Mouse (Mus musculus): ENCODE results near the gene Zbtb39. TPM values are rescaled to one million over a fixed set of nuclear protein-coding genes. Genes with fewer than 3 reads are reported as not detected.
A peak's percentile ranks its signal among the peaks of the same experiment; 100 is the strongest.
"Not testable (repeated sequence)": the region's sequence is repeated elsewhere in the genome, so short reads cannot be mapped to it uniquely, and the experiment has no call there.

The Zbtb39 gene
- total and polyA plus RNA-seq, 3 experiments = 5.1 to 11.0 TPM; not detected in 1

DNA sequence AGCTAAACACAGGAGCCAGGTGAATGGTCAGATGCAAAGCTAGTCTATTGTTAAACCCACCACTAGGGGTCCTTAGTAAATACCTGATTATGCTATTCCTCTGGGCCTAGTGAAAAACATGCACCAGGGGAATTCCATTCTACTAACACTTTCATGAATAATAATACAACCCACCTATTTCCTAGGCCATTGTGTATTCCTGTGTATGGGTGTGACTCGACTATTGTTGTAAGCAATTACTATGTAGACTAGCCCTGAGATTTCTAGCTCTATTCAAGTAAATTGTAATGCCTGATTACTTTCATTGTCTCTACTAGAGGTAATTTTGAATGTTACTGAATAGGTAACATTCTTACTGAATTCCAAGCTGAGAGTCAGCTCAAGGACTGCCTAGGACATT, 46.1 kb downstream of the Zbtb39 start:
- not testable (repeated sequence) for H3K27me3 ChIP-seq (ENCODE audit: control insufficient read depth in 1 of 2, insufficient read depth in 2 of 2, low read length in 2 of 2); H3K4me3 ChIP-seq (ENCODE audit: control insufficient read depth in 1 of 2, insufficient read depth in 1 of 2, low read depth in 2 of 2, low read length in 2 of 2); H3K79me2 ChIP-seq (ENCODE audit: control insufficient read depth, insufficient read depth, low read length, poor library complexity); H3K4me1 ChIP-seq (ENCODE audit: control insufficient read depth in 1 of 2, insufficient read depth in 2 of 2, low read length in 2 of 2); H3K9me3 ChIP-seq (replicated peaks; ENCODE audit: insufficient read depth, low read length); DNase-seq (ENCODE audit: low read depth, low spot score); H3K27ac ChIP-seq (ENCODE audit: control insufficient read depth, low read depth, low read length); H3K9ac ChIP-seq (ENCODE audit: control insufficient read depth, low read depth, low read length, poor library complexity, severe bottlenecking); H3K36me3 ChIP-seq (ENCODE audit: control insufficient read depth in 1 of 2, insufficient read depth in 2 of 2, low read length in 2 of 2)
- peak in 2 of 3 experiments; percentile 9 to 10; a peak in 1 of 6 replicates for TF ChIP-seq CTCF (IDR thresholded peaks at IDR 0.05 in 2 of 3, conservative IDR thresholded peaks at IDR 0.05 in 1 of 3; ENCODE audit: control insufficient read depth in 1 of 3, insufficient read depth in 1 of 3, low read depth in 2 of 3, low read length in 3 of 3, poor library complexity in 1 of 3, severe bottlenecking in 1 of 3)

Other genes with a start within 250 kb of the Zbtb39 start
- not detected in 2 replicates for gene Stac3, start 237.9 kb upstream of the Zbtb39 start, total RNA-seq (2012; rRNA removed)
- gene Stac3, start 237.9 kb upstream of the Zbtb39 start, polyA plus RNA-seq (2012; ENCODE audit: insufficient read depth in 1 of 2, insufficient read length in 2 of 2, low read depth in 1 of 2, low replicate concordance in 2 of 2, missing spikeins in 1 of 2) = under 1 TPM in 1 of 2 experiments, not detected in 1; 0.25 TPM
- 21.8 and 28.6 TPM in 2 replicates for gene Ndufa4l2, start 224.6 kb upstream of the Zbtb39 start, total RNA-seq (2012; rRNA removed)
- gene Ndufa4l2, start 224.6 kb upstream of the Zbtb39 start, polyA plus RNA-seq (2012; ENCODE audit: insufficient read depth in 1 of 2, insufficient read length in 2 of 2, low read depth in 1 of 2, low replicate concordance in 2 of 2, missing spikeins in 1 of 2) = 10 to 100 TPM in 1 of 2 experiments, not detected in 1; 26.6 TPM
- 242 and 383 TPM in 2 replicates for gene Shmt2, start 217.1 kb upstream of the Zbtb39 start, total RNA-seq (2012; rRNA removed)
- gene Shmt2, start 217.1 kb upstream of the Zbtb39 start, polyA plus RNA-seq (2012; ENCODE audit: insufficient read depth in 1 of 2, insufficient read length in 2 of 2, low read depth in 1 of 2, low replicate concordance in 2 of 2, missing spikeins in 1 of 2) = 100 to 1,000 TPM; 263 to 582 TPM
- not detected in 2 replicates for gene Nxph4, start 205.0 kb upstream of the Zbtb39 start, total RNA-seq (2012; rRNA removed)
- gene Nxph4, start 205.0 kb upstream of the Zbtb39 start, polyA plus RNA-seq (2012; ENCODE audit: insufficient read depth in 1 of 2, insufficient read length in 2 of 2, low read depth in 1 of 2, low replicate concordance in 2 of 2, missing spikeins in 1 of 2) = under 1 TPM in 1 of 2 experiments, not detected in 1; 0.24 TPM
- gene Lrp1, start 118.4 kb upstream of the Zbtb39 start, total RNA-seq (2012; rRNA removed) = 0.33 and 0.42 TPM in 2 replicates
- under 1 TPM in 1 of 2 experiments, not detected in 1; 0.39 TPM for gene Lrp1, start 118.4 kb upstream of the Zbtb39 start, polyA plus RNA-seq (2012; ENCODE audit: insufficient read depth in 1 of 2, insufficient read length in 2 of 2, low read depth in 1 of 2, low replicate concordance in 2 of 2, missing spikeins in 1 of 2)
- 31.1 and 34.9 TPM in 2 replicates for gene Stat6, start 96.6 kb upstream of the Zbtb39 start, total RNA-seq (2012; rRNA removed)
- 10 to 100 TPM in 1 of 2 experiments, not detected in 1; 50.2 TPM for gene Stat6, start 96.6 kb upstream of the Zbtb39 start, polyA plus RNA-seq (2012; ENCODE audit: insufficient read depth in 1 of 2, insufficient read length in 2 of 2, low read depth in 1 of 2, low replicate concordance in 2 of 2, missing spikeins in 1 of 2)
- 11.8 and 12.1 TPM in 2 replicates for gene Nemp1, start 72.6 kb upstream of the Zbtb39 start, total RNA-seq (2012; rRNA removed)
- 10 to 100 TPM in 1 of 2 experiments, not detected in 1; 13.9 TPM for gene Nemp1, start 72.6 kb upstream of the Zbtb39 start, polyA plus RNA-seq (2012; ENCODE audit: insufficient read depth in 1 of 2, insufficient read length in 2 of 2, low read depth in 1 of 2, low replicate concordance in 2 of 2, missing spikeins in 1 of 2)
- 29.1 and 36.1 TPM in 2 replicates for gene Nab2, start 71.0 kb upstream of the Zbtb39 start, total RNA-seq (2012; rRNA removed)
- gene Nab2, start 71.0 kb upstream of the Zbtb39 start, polyA plus RNA-seq (2012; ENCODE audit: insufficient read depth in 1 of 2, insufficient read length in 2 of 2, low read depth in 1 of 2, low replicate concordance in 2 of 2, missing spikeins in 1 of 2) = 10 to 100 TPM in 1 of 2 experiments, not detected in 1; 37.1 TPM
- gene Myo1a, start 34.4 kb upstream of the Zbtb39 start, total RNA-seq (2012; rRNA removed) = 0.08 TPM in 1 of 2 replicates, not detected in the other
- gene Myo1a, start 34.4 kb upstream of the Zbtb39 start, polyA plus RNA-seq (2012; ENCODE audit: insufficient read depth in 1 of 2, insufficient read length in 2 of 2, low read depth in 1 of 2, low replicate concordance in 2 of 2, missing spikeins in 1 of 2) = under 1 TPM in 1 of 2 experiments, not detected in 1; 0.33 TPM
- not detected in 2 replicates for gene Tac2, start 15.1 kb upstream of the Zbtb39 start, total RNA-seq (2012; rRNA removed)
- gene Tac2, start 15.1 kb upstream of the Zbtb39 start, polyA plus RNA-seq (2012; ENCODE audit: insufficient read depth in 1 of 2, insufficient read length in 2 of 2, low read depth in 1 of 2, low replicate concordance in 2 of 2, missing spikeins in 1 of 2) = under 1 TPM in 1 of 2 experiments, not detected in 1; 0.32 TPM
- 0.04 TPM in 1 of 2 replicates, not detected in the other for gene Gpr182, start 12.2 kb downstream of the Zbtb39 start, total RNA-seq (2012; rRNA removed)
- under 1 TPM in 1 of 2 experiments, not detected in 1; 0.58 TPM for gene Gpr182, start 12.2 kb downstream of the Zbtb39 start, polyA plus RNA-seq (2012; ENCODE audit: insufficient read depth in 1 of 2, insufficient read length in 2 of 2, low read depth in 1 of 2, low replicate concordance in 2 of 2, missing spikeins in 1 of 2)
- gene Rdh1, start 20.2 kb downstream of the Zbtb39 start, total RNA-seq (2012; rRNA removed) = not detected in 2 replicates
- gene Rdh1, start 20.2 kb downstream of the Zbtb39 start, polyA plus RNA-seq (2012; ENCODE audit: insufficient read depth in 1 of 2, insufficient read length in 2 of 2, low read depth in 1 of 2, low replicate concordance in 2 of 2, missing spikeins in 1 of 2) = not detected
- gene Rdh16f1, start 20.2 kb downstream of the Zbtb39 start, total RNA-seq (2012; rRNA removed) = not detected in 2 replicates
- gene Rdh16f1, start 20.2 kb downstream of the Zbtb39 start, polyA plus RNA-seq (2012; ENCODE audit: insufficient read depth in 1 of 2, insufficient read length in 2 of 2, low read depth in 1 of 2, low replicate concordance in 2 of 2, missing spikeins in 1 of 2) = not detected
- not detected in 2 replicates for gene Rdh9, start 36.8 kb downstream of the Zbtb39 start, total RNA-seq (2012; rRNA removed)
- under 1 TPM in 1 of 2 experiments, not detected in 1; 0.04 TPM for gene Rdh9, start 36.8 kb downstream of the Zbtb39 start, polyA plus RNA-seq (2012; ENCODE audit: insufficient read depth in 1 of 2, insufficient read length in 2 of 2, low read depth in 1 of 2, low replicate concordance in 2 of 2, missing spikeins in 1 of 2)
- gene Rdh16, start 61.6 kb downstream of the Zbtb39 start, total RNA-seq (2012; rRNA removed) = not detected in 2 replicates
- not detected for gene Rdh16, start 61.6 kb downstream of the Zbtb39 start, polyA plus RNA-seq (2012; ENCODE audit: insufficient read depth in 1 of 2, insufficient read length in 2 of 2, low read depth in 1 of 2, low replicate concordance in 2 of 2, missing spikeins in 1 of 2)
- gene Rdh19, start 110.4 kb downstream of the Zbtb39 start, total RNA-seq (2012; rRNA removed) = not detected in 2 replicates
- not detected for gene Rdh19, start 110.4 kb downstream of the Zbtb39 start, polyA plus RNA-seq (2012; ENCODE audit: insufficient read depth in 1 of 2, insufficient read length in 2 of 2, low read depth in 1 of 2, low replicate concordance in 2 of 2, missing spikeins in 1 of 2)
- gene Rdh16f2, start 126.9 kb downstream of the Zbtb39 start, total RNA-seq (2012; rRNA removed) = not detected in 2 replicates
- gene Rdh16f2, start 126.9 kb downstream of the Zbtb39 start, polyA plus RNA-seq (2012; ENCODE audit: insufficient read depth in 1 of 2, insufficient read length in 2 of 2, low read depth in 1 of 2, low replicate concordance in 2 of 2, missing spikeins in 1 of 2) = under 1 TPM in 1 of 2 experiments, not detected in 1; 0.07 TPM
- gene Rdh7, start 149.3 kb downstream of the Zbtb39 start, total RNA-seq (2012; rRNA removed) = not detected in 2 replicates
- gene Rdh7, start 149.3 kb downstream of the Zbtb39 start, polyA plus RNA-seq (2012; ENCODE audit: insufficient read depth in 1 of 2, insufficient read length in 2 of 2, low read depth in 1 of 2, low replicate concordance in 2 of 2, missing spikeins in 1 of 2) = not detected
- gene Sdr9c7, start 159.0 kb downstream of the Zbtb39 start, total RNA-seq (2012; rRNA removed) = not detected in 2 replicates
- not detected for gene Sdr9c7, start 159.0 kb downstream of the Zbtb39 start, polyA plus RNA-seq (2012; ENCODE audit: insufficient read depth in 1 of 2, insufficient read length in 2 of 2, low read depth in 1 of 2, low replicate concordance in 2 of 2, missing spikeins in 1 of 2)